In genomic region chr4:152027524-152027923, GRCm38 (mm10) we compare ENCODE assay signal across 7 mouse cellular contexts. TPM values are rescaled to one million over a fixed set of nuclear protein-coding genes. Genes with fewer than 3 reads are reported as not detected.
DNase-seq lines count a peak whose midpoint lies in the region; ATAC-seq and TF ChIP-seq lines count a peak whose summit lies in the region.

Gene Zbtb48 (minus strand): TSS chr4:152027671.

- H3K4me3 ChIP-seq in embryonic facial prominence, embryonic 10.5 days: peak within 1 kb of the TSS; percentile 85
- H3K4me3 ChIP-seq in intestine, postnatal 0 days (ENCODE audit: low read depth, low read length): peak within 1 kb of the TSS; percentile 65
- H3K4me3 ChIP-seq in midbrain, embryonic 12.5 days: peak within 1 kb of the TSS; percentile 65
- peak within 1 kb of the TSS; percentile 89 for H3K4me3 ChIP-seq in small intestine, adult 2 months (ENCODE audit: low read depth, low read length)

- peak within 1 kb of the TSS; percentile 97 for H3K4me2 ChIP-seq in intestine, postnatal 0 days (replicated peaks; ENCODE audit: low read depth)
- peak within 1 kb of the TSS; percentile 97 for H3K4me2 ChIP-seq in midbrain, embryonic 12.5 days (replicated peaks)

- peaks cover 15% of the 10 kb centered on the region for H3K27me3 ChIP-seq in embryonic facial prominence, embryonic 10.5 days (replicated peaks; ENCODE audit: low read depth, poor library complexity, severe bottlenecking)
- H3K27me3 ChIP-seq in intestine, postnatal 0 days (replicated peaks; ENCODE audit: control insufficient read depth, insufficient read depth, low read length): no peaks in the 10 kb centered on the region
- H3K27me3 ChIP-seq in midbrain, embryonic 12.5 days: peaks cover 10% of the 10 kb centered on the region
- no peaks in the 10 kb centered on the region for H3K27me3 ChIP-seq in small intestine, adult 2 months (ENCODE audit: control insufficient read depth, insufficient read depth, low read length)

- no peaks in the 10 kb centered on the region for H3K9me3 ChIP-seq in embryonic facial prominence, embryonic 10.5 days
- H3K9me3 ChIP-seq in intestine, postnatal 0 days (ENCODE audit: control insufficient read depth): no peaks in the 10 kb centered on the region
- no peaks in the 10 kb centered on the region for H3K9me3 ChIP-seq in midbrain, embryonic 12.5 days

- peak; percentile 8 for TF ChIP-seq CTCF in intestine, postnatal 0 days (IDR thresholded peaks at IDR 0.05; ENCODE audit: low read depth)
- no peak for TF ChIP-seq CTCF in small intestine, adult 2 months (IDR thresholded peaks at IDR 0.05; ENCODE audit: extremely low read depth, insufficient read length, insufficient replicate concordance, low read depth, low read length)

- peak within 1 kb of the TSS; percentile 41 for H3K9ac ChIP-seq in intestine, postnatal 0 days (ENCODE audit: low read depth, low read length)
- peak within 1 kb of the TSS; percentile 70 for H3K9ac ChIP-seq in midbrain, embryonic 12.5 days (replicated peaks)

- under 1% methylated on average over 35 of the region's 35 CpGs for WGBS in embryonic facial prominence, embryonic 10.5 days
- under 1% methylated on average over 33 of the region's 35 CpGs for WGBS in intestine, postnatal 0 days
- under 1% methylated on average over 35 of the region's 35 CpGs for WGBS in midbrain, embryonic 12.5 days
- under 1% methylated on average over 34 of the region's 35 CpGs for WGBS in small intestine, adult 2 months

- ATAC-seq in intestine, postnatal 0 days: peak; percentile 97
- ATAC-seq in midbrain, embryonic 12.5 days (ENCODE audit: low FRiP score, low read depth): peak; percentile 98

- intact Hi-C loops in left cerebral cortex, postnatal 4 days (cut with DNase I): loop anchor here (5.0 kb wide), 1 partner anchor 45 kb away; no protein-coding TSS in a partner anchor

- H3K27ac ChIP-seq in embryonic facial prominence, embryonic 10.5 days (replicated peaks): peak within 1 kb of the TSS; percentile 88
- peak within 1 kb of the TSS; percentile 75 for H3K27ac ChIP-seq in intestine, postnatal 0 days (ENCODE audit: low read depth, low read length)
- H3K27ac ChIP-seq in midbrain, embryonic 12.5 days (replicated peaks): peak within 1 kb of the TSS; percentile 52; the same call in 1 of the 2 replicates
- peak within 1 kb of the TSS; percentile 31; the same call in 1 of the 2 replicates for H3K27ac ChIP-seq in small intestine, adult 2 months (ENCODE audit: insufficient read depth, low read depth, low read length)

- DNase-seq in adrenal gland, postnatal 10 days: peak; percentile 97
- peak; percentile 96 for DNase-seq in embryonic facial prominence, embryonic 10.5 days (ENCODE audit: low spot score)
- DNase-seq in gonadal fat pad, adult 2 months (ENCODE audit: low read depth): no peak
- peak; percentile 96 for DNase-seq in left cerebral cortex, postnatal 4 days

- H3K4me1 ChIP-seq in embryonic facial prominence, embryonic 10.5 days: peaks cover 64% of the 10 kb centered on the region
- peaks cover 5% of the 10 kb centered on the region for H3K4me1 ChIP-seq in intestine, postnatal 0 days (replicated peaks; ENCODE audit: control insufficient read depth, insufficient read depth, low read length)
- H3K4me1 ChIP-seq in midbrain, embryonic 12.5 days: peaks cover 46% of the 10 kb centered on the region
- peaks cover 25% of the 10 kb centered on the region for H3K4me1 ChIP-seq in small intestine, adult 2 months (ENCODE audit: control insufficient read depth, insufficient read depth, insufficient read length, low read length)

- TF ChIP-seq POLR2A in small intestine, adult 2 months (IDR thresholded peaks at IDR 0.05; ENCODE audit: low read depth, low read length): peak; percentile 81

- peaks cover 38% of the 10 kb centered on the region for H3K36me3 ChIP-seq in embryonic facial prominence, embryonic 10.5 days (replicated peaks)
- peaks cover 14% of the 10 kb centered on the region for H3K36me3 ChIP-seq in intestine, postnatal 0 days (ENCODE audit: control insufficient read depth, insufficient read depth)
- peaks cover 25% of the 10 kb centered on the region for H3K36me3 ChIP-seq in midbrain, embryonic 12.5 days
- H3K36me3 ChIP-seq in small intestine, adult 2 months (ENCODE audit: control insufficient read depth, insufficient read depth, low read length): no peaks in the 10 kb centered on the region; the same call in 1 of the 2 replicates

RNA-seq across cellular contexts. Expression of gene Zbtb48, which starts in this region (rescaled TPM):
- 1 to 10 TPM; 7.2 to 9.6 TPM for total RNA-seq in adrenal gland, postnatal 10 days (2021)
- polyA plus RNA-seq in embryonic facial prominence, embryonic 10.5 days (2016; fragmentation: Nextera tagmentation; extraction: Ambion mirVana): 25.0 and 26.4 TPM in 2 replicates
- polyA plus RNA-seq in gonadal fat pad, adult 2 months (2012; rRNA removed): 9.8 and 12.8 TPM in 2 replicates
- polyA plus RNA-seq in intestine, postnatal 0 days (2015; fragmentation: Nextera tagmentation; extraction: Ambion mirVana): 6.7 and 7.6 TPM in 2 replicates
- total RNA-seq in left cerebral cortex, postnatal 4 days (2021): 10 to 100 TPM; 17.4 to 17.6 TPM
- polyA plus RNA-seq in midbrain, embryonic 12.5 days (2016; fragmentation: Nextera tagmentation; extraction: Ambion mirVana): 20.8 and 23.4 TPM in 2 replicates
- polyA plus RNA-seq in small intestine, adult 2 months (2012; rRNA removed): 12.5 and 13.6 TPM in 2 replicates

Comparison
In these comparisons a context has a peak if more than half of its experiments do, and no peak if none do; other contexts are left out.
1. H3K27ac ChIP-seq: peak in every context shown above with its lines; median percentile 88 in embryonic facial prominence, embryonic 10.5 days; 75 in intestine, postnatal 0 days; 52 in midbrain, embryonic 12.5 days; 31 in small intestine, adult 2 months.